Mouse (Mus musculus) brain, embryonic 14.5 days (tissue): Measurements from ENCODE around the gene Gm10277.

ENCODE experiments used
- CTCF ChIP-seq: fragments of 200-500 bp; IDR thresholded peaks from 2 replicates; pipeline ENCODE4 v1.5.1; 2012; ENCODE audit warnings: inconsistent platforms, mild to moderate bottlenecking, moderate library complexity, borderline replicate concordance; ENCODE audit not compliant: insufficient read depth, insufficient read length; ENCODE audit errors: extremely low read depth
- POLR2A ChIP-seq: fragments of 200-500 bp; IDR thresholded peaks from 2 replicates; pipeline ENCODE4 v1.6.1; 2012; ENCODE audit warnings: mild to moderate bottlenecking, inconsistent platforms, borderline replicate concordance; ENCODE audit not compliant: poor library complexity, insufficient read depth, insufficient read length, severe bottlenecking; ENCODE audit errors: extremely low read depth

- TF ChIP-seq CTCF (no peak), POLR2A (no peak)
These were observed 22.5 kb upstream of the Gm10277 start for GRCm38 (mm10) chr11:77810018-77810417.
